Mouse (Mus musculus) left cerebral cortex, adult 18-20 months (tissue): ENCODE measurements around the gene Lpp. TPM values are rescaled to one million over a fixed set of nuclear protein-coding genes. Genes with fewer than 3 reads are reported as not detected.
A peak's percentile ranks its signal among the peaks of the same experiment; 100 is the strongest.

Experiments
- DNase-seq, 2 experiments: peaks; one replicate each; pipeline ENCODE4 v3.0.0; 2021 to 2022; ENCODE audit warnings: low spot score in 2 of 2, mixed read lengths in 1 of 2
- microRNA-seq, 2 experiments: library from miRNA; unstranded; fragments of <30 nt; microRNA quantifications; one replicate each; pipeline ENCODE4 v1.2.0; 2021
- total RNA-seq, 2 experiments: library from RNA; stranded (reverse); gene quantifications; 2 replicates each; pipeline ENCODE4 v1.2.3; 2021

The Lpp gene
- total RNA-seq, 2 experiments from 2014 or later: 5.0 to 6.2 TPM

DNA sequence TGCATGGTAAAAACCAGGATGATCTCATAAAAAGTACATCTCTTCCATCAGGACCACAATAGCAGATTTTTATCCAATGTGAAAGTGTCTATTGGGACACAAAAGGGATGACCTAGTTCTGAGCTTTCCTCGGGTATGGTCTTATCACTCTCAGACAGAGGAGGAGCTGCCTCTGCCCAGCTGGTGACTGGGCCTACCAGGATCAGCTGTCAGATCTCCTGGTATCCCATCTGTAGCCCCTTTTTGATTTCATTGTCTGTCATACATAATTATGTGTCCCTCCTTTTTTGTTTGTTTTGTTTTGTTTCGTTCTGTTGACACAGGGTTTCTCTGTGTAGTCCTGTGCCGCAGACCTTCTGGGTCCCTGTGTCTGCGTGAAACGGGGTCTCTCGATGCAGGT lies 644.1 kb downstream of the Lpp start:
- no peak for DNase-seq

- no peak for DNase-seq
These were observed 645.2 kb downstream of the Lpp start for GRCm38 (mm10) chr16:25038529-25038928.

DNA sequence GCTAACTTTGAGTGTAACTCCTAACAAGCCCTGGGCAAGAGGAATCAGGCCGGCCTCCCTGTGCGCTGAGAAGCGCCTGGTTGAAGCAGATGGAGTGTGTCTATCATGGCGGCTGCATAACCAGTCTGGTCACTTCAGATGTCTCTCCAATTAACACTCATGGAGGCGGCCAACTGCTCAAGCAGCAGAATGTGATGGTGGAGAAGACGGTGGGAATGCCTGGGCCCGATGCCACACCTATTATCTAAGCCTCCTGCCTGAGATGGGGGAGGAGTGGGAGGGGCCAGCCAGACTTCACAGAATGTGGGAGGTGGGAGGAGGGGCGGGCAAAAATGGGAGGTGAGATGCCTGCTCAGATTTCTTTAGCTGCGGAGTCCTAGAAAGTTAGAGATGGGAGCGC lies 646.6 kb downstream of the Lpp start:
- peak; percentile 72 to 83 for DNase-seq

DNA sequence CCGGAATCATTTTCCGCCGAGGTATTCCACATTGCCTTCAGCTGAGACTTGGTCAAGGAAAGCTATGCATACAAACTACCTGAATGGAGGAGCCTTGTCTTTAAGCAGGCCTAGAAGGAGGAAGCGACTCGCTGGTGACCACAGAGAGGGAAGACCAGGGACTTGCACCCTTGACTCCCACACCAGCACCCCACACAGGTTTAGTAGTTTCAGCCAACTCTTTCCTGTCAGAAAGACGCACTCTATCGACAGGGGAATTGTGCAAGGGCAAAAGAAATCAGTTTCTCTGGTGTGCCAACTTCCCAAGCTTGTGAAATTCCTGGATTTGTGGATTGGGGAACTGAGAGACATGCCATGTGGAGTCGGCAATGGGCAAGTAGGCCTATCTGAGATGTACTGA lies 647.9 kb downstream of the Lpp start:
- DNase-seq: no peak

- DNase-seq: peak; percentile 39 to 68
These were observed 648.7 kb downstream of the Lpp start for GRCm38 (mm10) chr16:25041855-25042529.

Small RNA genes within 50 kb of the gene (microRNA-seq; reads per million reads assigned to microRNA genes)
- 432 to 449 reads per million in 2 experiments for gene Mir28a
